Mouse (Mus musculus): ENCODE measurements around the gene Usp48.

DNA sequence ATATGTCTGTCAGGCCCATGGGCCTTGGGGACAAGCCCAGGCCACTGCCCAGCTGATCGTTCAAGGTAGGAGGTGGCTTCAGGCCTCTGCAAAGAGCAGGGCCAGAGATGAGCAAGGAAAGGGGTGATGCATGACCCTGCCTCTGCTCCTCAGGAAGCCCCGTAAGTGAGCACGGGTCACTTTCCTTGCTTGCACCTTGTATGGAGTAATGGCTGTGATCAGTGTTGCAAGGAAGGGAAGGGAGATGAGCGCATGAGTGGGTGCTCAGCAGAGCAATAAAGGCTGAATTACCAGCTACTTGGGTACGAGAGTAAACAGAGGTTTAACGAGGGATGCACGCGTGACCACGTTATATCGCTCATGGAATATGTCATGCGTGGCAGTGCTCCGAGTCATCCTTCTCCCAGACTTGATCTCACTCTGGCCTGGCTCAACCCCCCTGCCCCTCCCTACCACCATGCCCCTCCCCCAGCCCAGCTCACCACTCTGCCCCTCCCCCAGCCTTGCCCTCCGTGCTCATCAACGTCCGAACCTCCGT is 36.8 kb upstream of the Usp48 start:
- TF ChIP-seq CEBPB (IDR thresholded peaks at IDR 0.05; ENCODE audit: low read depth) (no peak), MYOD1 (IDR thresholded peaks at IDR 0.05; ENCODE audit: control insufficient read depth, insufficient read length, low read depth) (no peak)
